Mouse (Mus musculus): ENCODE measurements around the gene Hsd17b13. TPM values are rescaled to one million over a fixed set of nuclear protein-coding genes. Genes with fewer than 3 reads are reported as not detected.
"Not testable (repeated sequence)": the region's sequence is repeated elsewhere in the genome, so short reads cannot be mapped to it uniquely, and the experiment has no call there.

The Hsd17b13 gene
- polyA plus RNA-seq, 1 experiment from 2014 or later = 0.20 TPM

DNA sequence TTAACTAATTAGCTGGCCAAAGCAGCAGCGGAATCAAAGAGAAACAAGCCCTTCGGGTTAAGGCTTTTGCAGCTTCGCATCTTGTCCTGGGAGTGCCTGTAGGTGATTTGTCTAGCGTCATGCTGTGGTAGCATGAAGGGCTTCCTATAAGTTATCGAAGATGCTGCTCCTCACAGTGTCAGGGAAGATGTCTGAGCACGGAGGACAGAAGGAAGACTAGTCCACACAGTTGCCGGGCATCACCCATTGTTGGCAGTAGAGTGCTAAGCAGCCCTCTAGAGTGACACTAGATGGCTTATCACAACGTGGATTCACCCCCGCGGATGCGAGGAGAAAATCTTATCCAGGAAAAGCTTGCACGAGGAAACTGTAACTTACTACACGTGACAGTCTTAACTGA is 4.4 kb downstream of the Hsd17b13 start:
- Histone ChIP-seq H3K36me3 (ENCODE audit: insufficient read depth, low read length) (no peaks in the 10 kb centered on the region), H3K4me1 (ENCODE audit: insufficient read depth, low read depth, low read length) (no peaks in the 10 kb centered on the region), H3K27me3 (replicated peaks; ENCODE audit: insufficient read depth, low read length) (no peaks in the 10 kb centered on the region), H3K27ac (ENCODE audit: low read length) (no peak overlapping the region), H3K4me3 (ENCODE audit: low read depth, low read length) (no peak overlapping the region; the same call in 1 of the 2 replicates), H3K4me2 (replicated peaks; ENCODE audit: low read depth, low read length) (peak overlapping the region; percentile 36), H3K9ac (replicated peaks; ENCODE audit: low read depth) (no peak overlapping the region), H3K9me3 (ENCODE audit: low read length) (no peaks in the 10 kb centered on the region)
- TF ChIP-seq CTCF (IDR thresholded peaks at IDR 0.05) = no peak
- no peak for TF ChIP-seq EP300 (IDR thresholded peaks at IDR 0.05)
- DNase-seq (ENCODE audit: low spot score) = no peak
- WGBS = 58% methylated on average over 13 of the region's 13 CpGs
- no peak for ATAC-seq

DNA sequence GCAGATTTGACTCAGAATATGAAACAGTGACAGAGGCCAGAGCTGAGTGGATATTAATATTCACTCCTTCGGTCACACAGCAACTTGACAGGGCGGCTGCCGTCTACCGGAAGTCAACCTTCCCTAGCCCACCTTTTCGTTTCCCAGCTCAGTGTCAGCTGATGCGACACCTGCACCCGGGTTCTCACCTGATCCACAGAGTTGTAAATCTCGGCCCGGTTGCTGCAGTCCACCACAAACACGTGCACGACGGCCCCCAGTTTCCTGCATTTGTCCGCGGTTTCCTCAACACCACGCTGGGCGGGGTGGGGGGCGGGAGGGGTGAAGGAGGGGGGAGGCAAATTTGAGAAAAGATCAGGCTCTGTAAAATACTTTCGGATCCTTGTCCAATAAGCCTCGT is 4.8 kb downstream of the Hsd17b13 start:
- Histone ChIP-seq H3K4me2 (replicated peaks; ENCODE audit: low read depth, low read length) (peak overlapping the region; percentile 36), H3K9ac (replicated peaks; ENCODE audit: low read depth) (no peak overlapping the region), H3K9me3 (ENCODE audit: low read length) (no peaks in the 10 kb centered on the region), H3K4me1 (ENCODE audit: insufficient read depth, low read depth, low read length) (no peaks in the 10 kb centered on the region), H3K27ac (ENCODE audit: low read length) (no peak overlapping the region), H3K27me3 (replicated peaks; ENCODE audit: insufficient read depth, low read length) (no peaks in the 10 kb centered on the region), H3K36me3 (ENCODE audit: insufficient read depth, low read length) (no peaks in the 10 kb centered on the region), H3K4me3 (ENCODE audit: low read depth, low read length) (no peak overlapping the region; the same call in 1 of the 2 replicates)
- ATAC-seq = no peak
- 57% methylated on average over 18 of the region's 19 CpGs for WGBS
- no peak for DNase-seq (ENCODE audit: low spot score)
- TF ChIP-seq CTCF (IDR thresholded peaks at IDR 0.05) = no peak
- TF ChIP-seq EP300 (IDR thresholded peaks at IDR 0.05) = no peak

GRCm38 (mm10) chr5:103971051-103971450 is 6.2 kb downstream of the Hsd17b13 start:
- Histone ChIP-seq H3K4me2 (replicated peaks; ENCODE audit: low read depth, low read length) (no peak overlapping the region), H3K9ac (replicated peaks; ENCODE audit: low read depth) (no peak overlapping the region), H3K4me3 (ENCODE audit: low read depth, low read length) (no peak overlapping the region), H3K27ac (ENCODE audit: low read length) (no peak overlapping the region), H3K27me3 (replicated peaks; ENCODE audit: insufficient read depth, low read length) (no peaks in the 10 kb centered on the region), H3K9me3 (ENCODE audit: low read length) (no peaks in the 10 kb centered on the region), H3K4me1 (ENCODE audit: insufficient read depth, low read depth, low read length) (no peaks in the 10 kb centered on the region), H3K36me3 (ENCODE audit: insufficient read depth, low read length) (no peaks in the 10 kb centered on the region)
- DNase-seq (ENCODE audit: low spot score) (no peak), ATAC-seq (no peak)
- WGBS = 55% methylated on average over 5 of the region's 5 CpGs
- TF ChIP-seq CTCF (IDR thresholded peaks at IDR 0.05) (no peak), EP300 (IDR thresholded peaks at IDR 0.05) (no peak)

GRCm38 (mm10) chr5:103962935-103963429 is 14.2 kb downstream of the Hsd17b13 start:
- TF ChIP-seq CTCF (IDR thresholded peaks at IDR 0.05) (no peak), EP300 (IDR thresholded peaks at IDR 0.05) (no peak)
- Histone ChIP-seq H3K27me3 (replicated peaks; ENCODE audit: insufficient read depth, low read length) (no peaks in the 10 kb centered on the region), H3K4me3 (ENCODE audit: low read depth, low read length) (no peak overlapping the region), H3K27ac (ENCODE audit: low read length) (no peak overlapping the region), H3K9ac (replicated peaks; ENCODE audit: low read depth) (no peak overlapping the region), H3K36me3 (ENCODE audit: insufficient read depth, low read length) (no peaks in the 10 kb centered on the region), H3K4me2 (replicated peaks; ENCODE audit: low read depth, low read length) (no peak overlapping the region), H3K4me1 (ENCODE audit: insufficient read depth, low read depth, low read length) (no peaks in the 10 kb centered on the region), H3K9me3 (ENCODE audit: low read length) (no peaks in the 10 kb centered on the region)
- ATAC-seq = no peak
- no peak for DNase-seq (ENCODE audit: low spot score)
- WGBS = 43% methylated on average over 1 of the region's 1 CpGs

GRCm38 (mm10) chr5:103954638-103955037 is 22.6 kb downstream of the Hsd17b13 start:
- Histone ChIP-seq H3K27ac (ENCODE audit: low read length) (no peak overlapping the region), H3K4me2 (replicated peaks; ENCODE audit: low read depth, low read length) (no peak overlapping the region), H3K4me1 (ENCODE audit: insufficient read depth, low read depth, low read length) (no peaks in the 10 kb centered on the region), H3K9ac (replicated peaks; ENCODE audit: low read depth) (no peak overlapping the region), H3K27me3 (replicated peaks; ENCODE audit: insufficient read depth, low read length) (no peaks in the 10 kb centered on the region), H3K4me3 (ENCODE audit: low read depth, low read length) (no peak overlapping the region), H3K9me3 (ENCODE audit: low read length) (no peaks in the 10 kb centered on the region), H3K36me3 (ENCODE audit: insufficient read depth, low read length) (no peaks in the 10 kb centered on the region)
- ATAC-seq (no peak), DNase-seq (ENCODE audit: low spot score) (no peak)
- TF ChIP-seq EP300 (IDR thresholded peaks at IDR 0.05) (no peak), CTCF (IDR thresholded peaks at IDR 0.05) (no peak)
- 63% methylated on average over 5 of the region's 5 CpGs for WGBS

DNA sequence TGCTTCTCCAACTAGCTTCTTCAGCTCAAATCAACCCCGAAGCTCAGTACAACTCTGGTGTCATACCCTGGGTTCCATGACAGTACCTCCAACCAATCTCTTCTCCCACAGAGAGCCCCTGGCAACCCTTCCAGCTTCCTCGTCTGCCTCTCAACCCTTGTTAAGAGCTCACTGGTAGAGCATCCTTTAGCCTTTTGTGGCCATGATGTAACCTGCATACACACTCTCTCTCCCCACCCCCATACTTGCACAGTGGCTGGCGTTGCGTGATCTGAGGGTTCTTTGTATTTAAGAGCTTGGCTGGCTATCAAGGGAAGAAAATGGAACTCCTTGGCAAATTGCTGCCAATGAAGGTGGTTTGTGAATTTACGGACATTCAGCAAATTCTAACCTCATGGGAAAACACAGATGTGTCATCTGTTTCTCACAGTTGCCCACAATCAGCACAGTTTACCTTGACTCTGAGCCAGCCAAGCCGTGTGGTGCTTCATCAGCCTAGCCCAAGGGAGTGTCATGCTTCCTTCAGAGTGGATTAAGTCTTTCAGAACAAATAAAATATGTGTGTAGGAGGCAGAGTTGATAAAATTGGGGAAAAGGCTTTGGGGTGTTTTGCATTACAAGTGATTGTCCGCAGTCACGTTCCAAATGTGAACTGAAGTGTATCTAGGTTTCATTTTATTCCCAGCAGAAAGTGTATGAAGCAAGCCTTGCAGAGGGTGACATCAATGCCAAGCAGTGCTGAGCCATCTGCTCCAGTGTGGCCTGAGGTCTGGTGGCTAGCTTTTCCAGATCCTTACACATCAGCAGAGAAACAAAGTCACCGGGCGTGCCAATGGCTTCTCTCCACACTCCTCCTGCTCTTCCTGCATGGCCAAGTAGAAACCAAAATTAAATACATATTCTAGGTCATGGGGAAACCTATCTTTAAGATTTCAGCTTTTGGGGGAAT is 23.8 kb downstream of the Hsd17b13 start:
- Histone ChIP-seq H3K27me3 (replicated peaks; ENCODE audit: insufficient read depth, low read length) (no peaks in the 10 kb centered on the region), H3K4me2 (replicated peaks; ENCODE audit: low read depth, low read length) (no peak overlapping the region), H3K36me3 (ENCODE audit: insufficient read depth, low read length) (no peaks in the 10 kb centered on the region), H3K27ac (ENCODE audit: low read length) (no peak overlapping the region), H3K4me1 (ENCODE audit: insufficient read depth, low read depth, low read length) (no peaks in the 10 kb centered on the region), H3K9me3 (ENCODE audit: low read length) (no peaks in the 10 kb centered on the region), H3K9ac (replicated peaks; ENCODE audit: low read depth) (no peak overlapping the region), H3K4me3 (ENCODE audit: low read depth, low read length) (no peak overlapping the region)
- 70% methylated on average over 10 of the region's 10 CpGs for WGBS
- DNase-seq (ENCODE audit: low spot score) (no peak), ATAC-seq (no peak)
- no peak for TF ChIP-seq EP300 (IDR thresholded peaks at IDR 0.05)

- H3K36me3 ChIP-seq (ENCODE audit: insufficient read depth, low read length); H3K27me3 ChIP-seq (replicated peaks; ENCODE audit: insufficient read depth, low read length); H3K4me1 ChIP-seq (ENCODE audit: insufficient read depth, low read depth, low read length); H3K9ac ChIP-seq (replicated peaks; ENCODE audit: low read depth); ATAC-seq; H3K4me3 ChIP-seq (ENCODE audit: low read depth, low read length); H3K27ac ChIP-seq (ENCODE audit: low read length); H3K9me3 ChIP-seq (ENCODE audit: low read length); DNase-seq (ENCODE audit: low spot score); H3K4me2 ChIP-seq (replicated peaks; ENCODE audit: low read depth, low read length): not testable (repeated sequence)
- 91% methylated on average over 15 of the region's 15 CpGs for WGBS
Measured at GRCm38 (mm10) chr5:103950138-103950537, 27.1 kb downstream of the Hsd17b13 start.
